Mouse (Mus musculus): Measurements from ENCODE around the gene Klhdc8b.

The Klhdc8b gene

GRCm38 (mm10) chr9:108481520-108482210 is 20.3 kb upstream of the Klhdc8b start:
- no peak for DNase-seq (ENCODE audit: low read depth, low spot score)

- DNase-seq (ENCODE audit: low read depth, low spot score) = no peak
Observed at GRCm38 (mm10) chr9:108480813-108481519, 19.6 kb upstream of the Klhdc8b start.

DNA sequence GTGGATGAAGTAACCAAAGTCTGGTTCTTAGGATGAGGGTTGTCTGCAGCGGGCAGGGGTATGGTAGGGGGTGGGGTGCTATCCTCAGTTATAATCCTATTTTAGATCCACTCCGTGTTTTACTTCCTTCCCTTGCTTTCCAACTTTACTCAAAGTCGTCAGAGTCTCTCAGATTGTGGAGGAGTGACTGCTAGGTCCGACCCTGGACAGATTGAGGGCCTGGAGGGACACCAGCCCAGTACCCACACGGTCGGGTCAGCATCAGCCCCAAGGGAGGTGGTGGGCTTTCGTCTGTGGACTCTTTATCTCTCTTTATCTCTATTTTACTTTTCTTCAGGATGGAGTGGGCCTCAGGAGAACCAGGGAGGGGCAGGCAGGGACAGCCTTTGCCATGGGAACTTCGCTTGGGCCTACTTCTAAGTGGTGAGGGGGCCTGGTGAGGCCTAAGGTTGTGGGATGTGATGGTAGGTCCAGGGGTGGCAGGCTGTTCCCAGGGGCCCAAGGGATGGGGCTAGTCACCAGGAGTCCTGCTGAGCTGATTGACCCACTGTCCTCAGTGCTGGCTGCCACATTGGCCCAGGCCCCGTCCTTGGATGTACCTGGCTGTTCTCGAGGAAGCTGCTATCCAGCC is 18.5 kb upstream of the Klhdc8b start, which contains the start of gene Lamb2:
TSS of gene Lamb2 (plus strand) at position 16 of the 631 bp plus-strand sequence.
- peak; percentile 89 for DNase-seq (ENCODE audit: low read depth, low spot score)

GRCm38 (mm10) chr9:108479241-108479640 is 17.9 kb upstream of the Klhdc8b start:
- no peak for DNase-seq (ENCODE audit: low read depth, low spot score)

DNA sequence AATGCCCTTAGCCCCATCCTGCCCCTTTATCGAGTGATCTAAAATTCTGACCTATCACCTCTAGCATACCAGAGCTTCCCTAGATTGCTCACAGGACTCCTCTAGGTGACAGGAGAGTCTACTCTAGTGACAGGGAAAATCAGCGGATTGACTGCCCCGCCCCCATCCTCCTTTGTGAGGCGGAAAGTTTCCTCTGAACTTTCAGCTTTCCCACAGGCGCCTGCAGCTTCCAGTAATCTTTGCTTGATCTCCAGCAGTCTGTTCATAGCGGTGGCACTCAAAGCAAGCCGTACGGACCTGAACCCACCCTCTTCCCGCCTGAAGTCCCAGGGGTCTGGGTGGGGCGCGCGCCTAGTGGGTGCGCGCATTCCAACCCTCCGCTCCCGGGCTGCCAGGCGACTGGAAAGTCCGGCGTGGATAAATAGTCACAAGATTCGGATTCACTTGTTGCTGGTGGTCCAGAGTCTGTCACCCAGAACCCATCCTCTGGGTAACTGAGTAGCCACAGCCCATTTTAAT is 17.3 kb upstream of the Klhdc8b start:
- DNase-seq (ENCODE audit: low read depth, low spot score) = peak; percentile 88

GRCm38 (mm10) chr9:108474528-108474927 is 13.1 kb upstream of the Klhdc8b start:
- no peak for DNase-seq (ENCODE audit: low read depth, low spot score)

- no peak for DNase-seq (ENCODE audit: low read depth, low spot score)
Observed at GRCm38 (mm10) chr9:108469845-108470244, 8.5 kb upstream of the Klhdc8b start.

DNA sequence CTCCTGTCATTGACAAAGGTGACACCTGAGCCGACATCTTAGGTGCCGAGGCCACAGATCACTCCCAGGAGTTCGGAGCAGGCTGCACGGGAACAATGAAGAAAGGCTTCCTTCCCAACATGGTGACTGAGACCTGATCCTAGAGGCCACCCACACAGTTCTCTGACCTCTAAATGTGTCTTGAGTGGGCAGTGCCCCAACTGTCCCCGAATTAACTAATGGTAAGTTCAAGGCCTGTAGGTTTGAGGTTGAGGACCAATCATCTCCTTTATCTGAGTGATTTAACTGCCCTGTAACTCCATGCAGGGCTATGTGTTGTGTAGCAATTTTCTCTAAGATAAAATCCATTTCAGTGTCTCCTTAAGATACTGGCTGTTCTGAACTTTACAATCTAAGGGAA is 8.0 kb upstream of the Klhdc8b start:
- no peak for DNase-seq (ENCODE audit: low read depth, low spot score)

DNA sequence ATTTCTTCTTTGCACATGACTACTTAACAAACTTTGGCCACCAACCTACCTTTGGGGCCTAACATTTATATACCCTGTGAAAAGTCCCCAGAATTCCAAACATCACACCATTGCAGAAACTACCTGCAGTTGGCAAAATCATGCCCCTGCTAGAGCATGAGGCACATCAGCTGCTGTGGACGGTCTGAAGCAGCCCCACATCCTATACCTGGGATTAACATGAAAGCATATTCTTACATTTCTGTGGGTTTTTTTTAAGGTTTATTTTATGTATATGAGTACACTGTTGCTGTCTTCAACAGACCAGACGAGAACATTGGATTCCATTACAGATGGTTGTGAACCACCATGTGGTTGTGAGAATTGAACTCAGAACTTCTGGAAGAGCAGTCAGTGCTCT is 4.8 kb upstream of the Klhdc8b start:
- no peak for DNase-seq (ENCODE audit: low read depth, low spot score)

- no peak for DNase-seq (ENCODE audit: low read depth, low spot score)
Observed at GRCm38 (mm10) chr9:108463713-108464112, 2.3 kb upstream of the Klhdc8b start.

DNA sequence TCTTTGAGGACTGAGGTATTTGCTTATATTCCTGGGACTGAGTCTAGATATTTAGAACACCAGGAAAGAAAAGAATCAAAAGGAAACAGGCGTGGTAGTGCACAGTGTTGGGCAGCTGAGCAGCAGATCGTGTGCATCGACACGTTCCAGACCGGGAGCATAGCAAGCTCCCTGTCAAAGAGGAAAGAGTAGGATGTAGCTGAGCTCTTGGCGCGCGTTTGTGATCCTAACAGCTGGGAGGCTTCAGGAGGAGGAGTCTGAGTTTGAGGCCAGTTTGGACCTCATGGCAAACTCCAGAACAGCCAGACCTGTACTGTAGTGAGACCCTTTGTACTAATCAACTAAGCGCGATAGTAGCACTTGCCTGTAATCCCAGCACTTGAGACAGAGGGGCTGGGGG is 811 bp upstream of the Klhdc8b start:
- no peak for DNase-seq (ENCODE audit: low read depth, low spot score)

DNA sequence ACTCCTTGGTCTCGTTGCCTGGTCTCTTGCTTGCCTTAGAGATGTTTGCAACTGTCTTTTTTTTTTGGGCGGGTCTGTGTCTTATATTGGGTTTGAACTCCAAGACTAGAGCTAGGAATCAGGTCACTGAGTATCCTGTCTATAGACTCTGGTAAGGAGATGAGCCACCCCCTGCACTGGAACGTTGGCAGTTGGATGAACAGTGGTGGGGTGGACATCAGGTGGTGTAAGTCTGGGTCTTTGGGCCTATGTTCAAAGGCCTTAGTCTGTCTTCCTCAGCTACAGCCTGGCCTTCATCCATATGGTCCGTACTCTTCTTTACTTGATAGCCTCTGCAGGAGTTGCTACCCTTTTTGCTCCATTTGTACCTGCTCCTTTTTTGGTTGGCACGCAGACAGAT is 294 bp upstream of the Klhdc8b start:
- no peak for DNase-seq (ENCODE audit: low read depth, low spot score)

GRCm38 (mm10) chr9:108460319-108461178 is 832 bp downstream of the Klhdc8b start, which contains the start of gene Ccdc71:
Gene Ccdc71 (plus strand): TSS chr9:108460527.
- peak; percentile 87 for DNase-seq (ENCODE audit: low read depth, low spot score)

- no peak for DNase-seq (ENCODE audit: low read depth, low spot score)
Observed at GRCm38 (mm10) chr9:108459939-108460318, 1.5 kb downstream of the Klhdc8b start.

DNA sequence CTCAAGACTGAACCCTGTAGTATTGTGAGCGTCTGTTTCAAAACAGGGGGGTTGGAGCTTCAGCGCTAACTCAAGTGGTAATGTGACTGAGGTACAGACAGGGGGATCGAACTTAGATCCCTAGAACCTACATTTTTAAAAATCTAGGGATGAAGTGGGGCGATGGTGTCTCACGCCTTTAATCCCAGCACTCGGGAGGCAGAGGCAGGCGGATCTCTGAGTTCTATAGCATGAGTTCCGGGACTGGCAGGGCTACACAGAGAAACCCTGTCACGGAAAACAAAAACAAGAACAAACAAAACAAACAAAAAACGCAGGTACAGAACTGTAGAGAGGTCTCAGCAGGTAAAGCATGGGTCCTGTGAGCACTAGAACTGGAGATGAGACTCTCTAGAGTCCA is 4.4 kb downstream of the Klhdc8b start:
- DNase-seq (ENCODE audit: low read depth, low spot score) = no peak

GRCm38 (mm10) chr9:108455747-108456571 is 5.4 kb downstream of the Klhdc8b start:
- no peak for DNase-seq (ENCODE audit: low read depth, low spot score)

DNA sequence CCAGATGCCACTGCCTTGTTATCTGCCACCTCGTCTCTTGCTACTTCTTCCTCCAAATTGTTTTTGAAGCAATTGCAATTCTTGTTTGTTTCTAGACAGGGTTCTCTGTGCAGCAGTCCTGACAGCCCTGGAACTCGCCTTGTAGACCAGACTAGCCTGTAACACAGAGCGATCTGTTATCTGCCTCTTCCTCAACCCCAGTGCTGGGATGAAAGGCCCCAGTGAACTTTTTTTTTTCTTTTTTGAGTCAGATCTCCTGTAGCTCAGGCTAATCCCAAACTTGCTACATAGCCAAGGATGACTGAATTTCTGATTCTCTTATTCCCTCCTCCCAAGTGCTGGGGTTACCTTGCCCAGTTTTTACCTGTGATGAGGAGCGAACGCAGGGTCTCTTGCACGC is 7.0 kb downstream of the Klhdc8b start:
- no peak for DNase-seq (ENCODE audit: low read depth, low spot score)

- DNase-seq (ENCODE audit: low read depth, low spot score) = no peak
Observed at GRCm38 (mm10) chr9:108453458-108453857, 7.9 kb downstream of the Klhdc8b start.

GRCm38 (mm10) chr9:108452911-108453310 is 8.5 kb downstream of the Klhdc8b start:
- no peak for DNase-seq (ENCODE audit: low read depth, low spot score)

- peak; percentile 90 for DNase-seq (ENCODE audit: low read depth, low spot score)
Observed at GRCm38 (mm10) chr9:108452291-108452906, 9.0 kb downstream of the Klhdc8b start.
